Mouse (Mus musculus) G1E (cell line): ENCODE results near the gene Gm10318.

Source experiments
- CTCF ChIP-seq: IDR thresholded peaks from 2 replicates; pipeline ENCODE4 v1.5.1; 2012; ENCODE audit warnings: low read depth, low read length, inconsistent platforms, mixed read lengths
- GATA2 ChIP-seq: IDR thresholded peaks from 2 replicates; pipeline ENCODE4 v1.6.1; 2012; ENCODE audit warnings: low read depth, low read length, inconsistent platforms, borderline replicate concordance
- POLR2AphosphoS5 ChIP-seq: IDR thresholded peaks from 2 replicates; pipeline ENCODE4 v1.6.1; 2012; ENCODE audit warnings: low read depth, low read length, inconsistent platforms; ENCODE audit not compliant: insufficient replicate concordance
- TAL1 ChIP-seq: conservative IDR thresholded peaks from 2 replicates; pipeline ENCODE4 v1.6.1; 2012; ENCODE audit warnings: low read depth, low read length, inconsistent platforms, mixed read lengths

DNA sequence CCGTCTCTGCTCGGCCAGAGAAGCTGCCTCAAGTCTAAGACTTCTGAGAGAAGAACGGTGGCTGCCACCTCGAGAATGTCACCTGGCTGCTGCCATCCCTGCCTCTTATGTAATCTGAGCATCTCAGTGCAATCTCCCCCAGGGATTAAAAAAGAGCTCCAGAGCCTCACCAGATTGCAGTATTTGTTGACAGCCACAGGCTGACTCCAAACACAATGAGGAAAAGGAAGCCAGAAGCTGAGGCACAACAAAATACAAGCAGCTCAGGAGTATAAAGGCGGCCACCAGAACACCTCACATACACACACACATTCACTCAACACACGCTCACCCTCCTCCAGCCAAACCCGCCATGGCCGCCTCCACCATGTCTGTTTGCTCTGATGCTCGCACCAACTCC is 17.0 kb upstream of the Gm10318 start, which contains the start of gene Krtap10-10:
- TF ChIP-seq POLR2AphosphoS5, result no peak
- TF ChIP-seq TAL1, result no peak
- no peak for TF ChIP-seq CTCF
- TF ChIP-seq GATA2, result no peak
